Mouse (Mus musculus): ENCODE measurements around the gene Gm20661. TPM values are rescaled to one million over a fixed set of nuclear protein-coding genes. Genes with fewer than 3 reads are reported as not detected.

Gene Gm20661
- 1.1 and 1.4 TPM in 2 replicates for polyA plus RNA-seq (2015; fragmentation: Nextera tagmentation; extraction: Ambion mirVana)

DNA sequence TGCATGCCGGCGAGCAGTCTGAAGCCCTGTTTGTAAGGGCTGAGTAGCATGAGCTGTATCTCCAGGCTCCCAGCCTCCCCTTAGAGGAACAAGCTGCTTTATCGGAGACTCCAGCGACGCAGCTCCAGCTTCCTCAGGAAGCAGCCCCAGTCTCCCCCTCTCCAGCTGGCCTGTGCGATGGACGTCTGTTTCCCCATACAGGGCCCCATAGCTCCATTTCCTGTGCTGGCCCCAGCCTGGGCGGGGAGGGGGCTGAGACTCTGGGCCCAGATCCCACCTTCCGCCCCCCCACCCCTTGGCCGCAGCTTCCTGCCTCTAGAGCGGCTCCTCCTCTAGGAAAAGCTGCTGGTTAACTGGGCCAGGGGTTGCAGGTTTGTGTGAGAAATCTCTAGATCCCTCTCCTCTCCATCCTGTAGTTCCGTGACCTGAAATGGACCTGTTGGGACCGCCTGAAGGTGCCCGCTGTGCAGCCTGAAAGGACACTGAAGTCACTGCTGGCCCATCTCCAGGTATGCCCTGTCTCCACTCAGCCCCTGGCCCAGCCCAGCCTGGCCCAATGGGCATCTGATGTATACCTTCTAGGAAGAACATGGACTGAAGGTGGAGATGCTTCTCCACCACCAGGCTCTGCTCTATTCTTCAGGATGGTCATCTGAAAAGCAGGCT is at the start of gene Gm20661:
Gm20661 (plus strand) TSS at position 378 of the 666 bp plus-strand sequence.
- H3K4me3 ChIP-seq, result peak within 1 kb of the TSS; percentile 64
- peak within 1 kb of the TSS; percentile 46 for H3K9ac ChIP-seq

DNA sequence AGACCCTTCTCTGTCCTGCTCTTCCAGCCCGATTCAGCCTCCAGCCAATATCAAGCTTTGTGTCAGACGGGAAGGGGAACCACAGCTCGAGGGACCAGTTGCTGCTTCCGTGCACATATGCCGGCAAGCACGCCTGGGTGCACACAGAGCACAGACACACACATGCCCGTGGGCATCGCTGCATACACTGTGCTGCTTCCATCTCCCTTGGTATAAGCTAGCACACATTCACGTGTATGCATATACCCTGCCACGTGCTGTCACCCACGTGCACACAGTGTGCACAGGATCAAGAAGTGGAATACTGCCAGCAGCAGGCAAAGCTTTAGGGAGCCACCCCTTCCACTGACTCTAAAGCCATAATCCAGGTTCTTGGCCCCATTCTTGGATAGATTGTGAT is 48.7 kb upstream of the Gm20661 start:
- peaks cover 29% of the 10 kb centered on the region for H3K4me1 ChIP-seq (replicated peaks)
- no peak for ATAC-seq (ENCODE audit: low FRiP score)
- no peaks in the 10 kb centered on the region for H3K9me3 ChIP-seq
- H3K4me2 ChIP-seq, result no peak overlapping the region
- no peak overlapping the region for H3K4me3 ChIP-seq
- H3K36me3 ChIP-seq, result no peaks in the 10 kb centered on the region
- H3K27ac ChIP-seq, result no peak overlapping the region
- whole genome bisulfite sequencing, result 85% methylated on average over 11 of the region's 11 CpGs
- peaks cover 27% of the 10 kb centered on the region for H3K27me3 ChIP-seq
- no peak overlapping the region for H3K9ac ChIP-seq

More for the DNA sequence above, at the start of gene Gm20661:
- H3K9me3 ChIP-seq, result no peaks in the 10 kb centered on the region
- peak within 1 kb of the TSS; percentile 89 for H3K27ac ChIP-seq
- H3K27me3 ChIP-seq, result peaks cover 35% of the 10 kb centered on the region
- WGBS, result 59% methylated on average over 14 of the region's 14 CpGs
- ATAC-seq (ENCODE audit: low FRiP score), result no peak
- peaks cover 45% of the 10 kb centered on the region for H3K4me1 ChIP-seq (replicated peaks)
- H3K36me3 ChIP-seq, result no peaks in the 10 kb centered on the region
- peak within 1 kb of the TSS; percentile 87 for H3K4me2 ChIP-seq

DNA sequence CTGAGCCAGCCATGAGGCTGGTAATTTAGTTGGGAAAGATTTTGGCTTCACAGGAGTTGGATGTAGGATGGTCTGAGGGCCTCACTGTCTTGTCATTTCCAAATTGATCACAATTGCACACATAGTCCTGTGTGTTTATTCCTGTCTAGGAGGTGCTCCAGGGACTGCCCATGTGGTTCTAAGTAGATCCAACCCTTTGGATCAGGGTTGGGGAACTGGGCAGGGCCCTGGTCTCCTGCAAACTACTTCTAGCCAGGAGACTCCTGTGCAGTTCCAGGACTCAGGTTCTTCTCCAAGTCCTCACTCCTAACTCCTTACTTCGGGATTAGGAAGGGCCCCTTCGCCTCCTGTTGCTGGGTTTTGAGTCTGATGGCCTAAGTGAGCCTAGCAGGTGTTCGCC is 47.5 kb upstream of the Gm20661 start, which contains the start of gene Camkv:
Camkv (plus strand) TSS at position 301 of the 400 bp plus-strand sequence.
- no peak for ATAC-seq (ENCODE audit: low FRiP score)
- Histone ChIP-seq H3K27me3 (peaks cover 27% of the 10 kb centered on the region), H3K9me3 (no peaks in the 10 kb centered on the region), H3K4me2 (peak within 1 kb of the TSS; percentile 91), H3K4me3 (peak within 1 kb of the TSS; percentile 53), H3K27ac (no peak within 1 kb of the TSS), H3K4me1 (replicated peaks) (peaks cover 29% of the 10 kb centered on the region), H3K36me3 (no peaks in the 10 kb centered on the region), H3K9ac (peak within 1 kb of the TSS; percentile 72)
- 13% methylated on average over 3 of the region's 3 CpGs for WGBS

DNA sequence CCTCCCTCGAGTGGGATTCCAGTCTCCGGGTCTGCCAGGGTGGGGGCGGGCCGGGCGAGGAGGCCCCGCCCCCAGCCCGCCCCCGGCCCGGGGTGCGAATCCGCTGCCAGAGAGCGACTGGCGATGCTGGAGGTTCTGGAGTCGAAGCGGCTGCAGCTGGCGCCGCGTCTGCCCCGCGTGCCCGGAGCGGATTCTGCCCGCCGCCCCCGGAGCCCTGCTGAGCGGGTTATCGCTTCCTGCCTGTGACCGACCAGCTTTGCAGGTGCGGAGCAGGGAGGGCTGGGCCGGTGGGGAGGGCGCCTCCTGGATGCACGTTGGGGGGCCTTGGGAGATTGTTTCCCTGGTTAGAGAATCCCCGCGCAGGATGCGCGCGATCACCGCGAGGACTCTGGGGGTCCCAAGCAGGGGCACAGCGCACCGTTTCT is 47.1 kb upstream of the Gm20661 start:
- Histone ChIP-seq H3K27ac (no peak overlapping the region), H3K27me3 (peaks cover 27% of the 10 kb centered on the region), H3K4me2 (peak overlapping the region; percentile 91), H3K4me3 (peak overlapping the region; percentile 53), H3K9me3 (no peaks in the 10 kb centered on the region), H3K4me1 (replicated peaks) (peaks cover 29% of the 10 kb centered on the region), H3K9ac (peak overlapping the region; percentile 72), H3K36me3 (no peaks in the 10 kb centered on the region)
- peak; percentile 50 for ATAC-seq (ENCODE audit: low FRiP score)
- WGBS, result under 1% methylated on average over 40 of the region's 41 CpGs

DNA sequence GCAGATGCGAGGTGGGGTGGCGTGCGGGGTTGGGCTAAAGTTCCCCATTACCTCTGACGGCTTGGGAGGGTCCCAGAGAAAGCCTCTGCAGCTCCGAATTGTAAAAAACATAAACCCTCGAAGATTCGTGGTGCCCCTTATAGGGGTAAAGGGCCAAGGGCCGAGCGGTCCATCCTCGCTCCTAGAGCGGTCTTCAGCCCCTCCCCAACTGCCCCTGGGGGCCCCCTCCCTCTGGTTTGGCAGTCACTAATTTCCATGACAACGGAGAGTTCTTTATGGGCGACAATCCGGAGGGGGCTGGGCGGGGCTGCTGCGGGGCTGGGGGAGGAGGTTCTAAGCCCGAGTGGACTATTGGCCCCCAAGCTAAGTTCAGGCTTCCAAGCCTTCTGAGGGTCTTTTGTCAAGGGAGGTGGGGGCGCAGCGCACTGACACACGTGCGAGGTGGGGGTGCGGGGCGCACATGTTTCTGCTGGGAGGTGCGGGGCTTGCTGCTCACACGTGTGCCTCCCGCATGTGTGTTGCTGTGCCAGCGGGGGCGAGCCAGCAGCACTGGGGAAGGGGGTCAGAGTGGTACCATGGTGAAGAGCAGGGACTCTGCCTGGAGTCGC is 46.5 kb upstream of the Gm20661 start:
- Histone ChIP-seq H3K27me3 (peaks cover 27% of the 10 kb centered on the region), H3K9ac (peak overlapping the region; percentile 72), H3K4me3 (peak overlapping the region; percentile 53), H3K27ac (no peak overlapping the region), H3K4me1 (replicated peaks) (peaks cover 29% of the 10 kb centered on the region), H3K9me3 (no peaks in the 10 kb centered on the region), H3K36me3 (no peaks in the 10 kb centered on the region), H3K4me2 (peak overlapping the region; percentile 91)
- ATAC-seq (ENCODE audit: low FRiP score), result peak; percentile 62
- under 1% methylated on average over 29 of the region's 29 CpGs for WGBS

DNA sequence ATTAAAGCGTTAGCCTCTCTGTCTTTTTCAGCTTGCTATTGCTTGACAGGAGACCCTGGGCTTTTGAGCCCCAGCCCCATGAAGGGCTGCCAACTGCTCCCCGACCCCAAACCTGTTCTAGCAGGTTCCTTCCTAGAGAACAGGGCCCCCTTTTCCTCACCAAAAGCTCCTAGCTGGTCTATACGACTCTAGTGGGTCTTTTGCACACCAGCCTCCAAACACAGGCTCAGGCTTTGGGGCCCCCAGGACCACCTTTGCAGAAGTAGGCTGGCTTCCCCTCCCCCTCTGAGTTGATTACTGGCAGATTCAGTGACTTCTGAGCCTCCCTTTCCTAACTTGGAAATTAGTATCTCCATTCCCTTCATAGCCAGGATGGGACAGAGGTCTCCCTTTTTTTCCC is 46.0 kb upstream of the Gm20661 start:
- ATAC-seq (ENCODE audit: low FRiP score), result 0 out of 2 replicates have a peak, but pooled peaks have one; percentile 8
- WGBS, result 8% methylated on average over 3 of the region's 3 CpGs
- H3K9me3 ChIP-seq, result no peaks in the 10 kb centered on the region
- peaks cover 27% of the 10 kb centered on the region for H3K4me1 ChIP-seq (replicated peaks)
- peak overlapping the region; percentile 72 for H3K9ac ChIP-seq
- H3K4me3 ChIP-seq, result peak overlapping the region; percentile 53
- H3K4me2 ChIP-seq, result peak overlapping the region; percentile 91
- no peak overlapping the region for H3K27ac ChIP-seq
- peaks cover 27% of the 10 kb centered on the region for H3K27me3 ChIP-seq
- H3K36me3 ChIP-seq, result no peaks in the 10 kb centered on the region

DNA sequence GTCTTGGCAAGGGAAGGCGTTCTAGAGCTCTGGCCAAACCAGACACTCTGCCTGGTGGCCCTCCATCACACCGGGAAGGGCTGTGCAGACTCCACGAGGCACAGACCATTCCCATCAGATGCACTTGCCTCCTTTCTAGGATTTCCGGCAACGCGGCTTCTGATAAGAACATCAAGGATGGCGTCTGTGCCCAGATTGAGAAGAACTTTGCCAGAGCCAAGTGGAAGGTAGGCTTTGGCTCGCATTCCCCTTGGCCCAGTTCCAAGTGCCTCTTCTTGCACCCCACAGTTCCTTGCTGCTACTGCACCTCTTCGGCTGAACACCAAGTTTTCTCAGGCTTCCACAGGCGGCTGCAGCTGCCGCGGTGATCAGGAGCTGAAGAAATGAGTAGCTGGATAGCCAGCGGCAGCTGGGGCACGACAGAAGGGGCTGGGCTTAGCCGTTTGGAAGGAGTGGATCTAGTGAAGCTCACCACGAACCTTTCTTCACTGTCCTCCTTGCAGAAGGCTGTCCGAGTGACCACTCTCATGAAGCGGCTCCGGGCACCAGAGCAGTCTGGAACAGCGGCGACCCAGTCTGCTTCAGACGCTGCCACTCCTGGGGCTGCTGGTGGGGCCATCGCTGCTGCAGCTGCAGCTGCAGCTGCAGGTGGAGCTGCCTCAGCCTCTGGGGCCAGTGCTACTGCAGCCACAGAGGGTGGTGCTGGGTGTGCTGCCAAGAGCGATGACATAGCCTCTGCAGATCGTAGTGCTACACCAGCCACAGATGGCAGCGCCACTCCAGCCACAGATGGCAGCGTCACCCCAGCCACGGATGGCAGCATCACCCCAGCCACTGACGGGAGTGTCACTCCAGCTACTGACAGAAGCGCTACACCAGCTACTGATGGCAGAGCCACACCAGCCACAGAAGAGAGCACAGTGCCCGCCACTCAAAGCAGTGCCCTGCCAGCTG is 35.3 kb upstream of the Gm20661 start:
- no peak overlapping the region for H3K4me2 ChIP-seq
- 91% methylated on average over 31 of the region's 31 CpGs for WGBS
- H3K27me3 ChIP-seq, result no peaks in the 10 kb centered on the region
- H3K27ac ChIP-seq, result no peak overlapping the region
- H3K9ac ChIP-seq, result no peak overlapping the region
- no peak for ATAC-seq (ENCODE audit: low FRiP score)
- no peaks in the 10 kb centered on the region for H3K36me3 ChIP-seq
- peaks cover 16% of the 10 kb centered on the region for H3K4me1 ChIP-seq (replicated peaks)
- H3K4me3 ChIP-seq, result no peak overlapping the region
- no peaks in the 10 kb centered on the region for H3K9me3 ChIP-seq

DNA sequence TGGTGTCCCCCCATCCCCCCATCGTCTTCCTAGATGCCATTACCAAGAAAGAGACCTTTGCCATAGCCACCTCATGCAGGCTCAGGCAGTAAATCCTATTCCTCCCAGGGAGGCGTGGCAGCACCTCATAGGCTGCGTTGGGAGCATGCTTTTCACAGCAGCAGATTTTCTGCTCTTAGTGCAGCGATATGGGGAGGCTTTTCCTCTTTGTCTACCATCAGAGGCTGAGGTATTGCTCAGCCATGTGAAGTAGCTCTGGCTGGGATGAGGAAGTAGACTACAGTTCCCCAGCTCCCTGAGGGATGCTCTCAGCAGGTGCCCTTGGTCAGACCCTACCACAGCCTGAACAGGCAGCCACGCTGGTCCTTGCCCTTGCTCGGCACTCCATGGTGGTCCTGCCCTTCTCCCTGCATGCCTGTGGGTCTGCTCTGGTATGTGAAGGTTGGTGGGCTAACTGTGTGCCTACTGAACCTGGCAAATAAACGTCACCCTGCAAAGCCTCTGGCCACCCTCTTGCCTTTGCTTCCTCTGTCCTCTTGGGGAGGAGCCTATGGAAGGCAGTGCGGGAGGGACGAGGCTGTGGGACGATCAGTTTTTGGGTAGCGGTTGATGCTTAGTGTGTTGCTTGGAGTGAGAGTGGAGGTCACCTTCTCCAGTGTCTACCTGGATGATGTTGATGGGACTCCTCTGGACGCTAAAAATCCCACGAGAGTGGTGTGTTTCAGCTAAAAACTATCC is 33.5 kb upstream of the Gm20661 start:
- Histone ChIP-seq H3K27me3 (no peaks in the 10 kb centered on the region), H3K4me2 (no peak overlapping the region), H3K9me3 (no peaks in the 10 kb centered on the region), H3K4me3 (no peak overlapping the region), H3K36me3 (no peaks in the 10 kb centered on the region), H3K4me1 (replicated peaks) (peaks cover 16% of the 10 kb centered on the region), H3K9ac (no peak overlapping the region), H3K27ac (no peak overlapping the region)
- 86% methylated on average over 13 of the region's 13 CpGs for WGBS
- no peak for ATAC-seq (ENCODE audit: low FRiP score)

DNA sequence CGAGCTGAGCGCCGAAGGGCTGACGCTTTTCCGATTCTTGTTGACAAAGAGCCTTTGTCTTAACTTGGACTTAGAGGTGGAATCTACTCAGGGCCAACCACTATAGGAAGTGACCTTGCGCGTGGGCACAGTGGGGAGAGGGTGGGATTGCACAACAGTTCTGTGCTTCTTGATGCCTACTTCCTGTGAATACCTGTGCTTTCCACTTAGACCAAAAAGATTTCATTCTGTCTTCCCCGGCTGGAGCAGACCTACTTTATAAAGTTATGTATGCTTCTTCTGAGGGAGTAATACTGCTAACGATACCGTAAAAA is 33.0 kb upstream of the Gm20661 start, which contains the start of gene Traip:
Traip (plus strand) TSS at position 215 of the 314 bp plus-strand sequence.
- no peaks in the 10 kb centered on the region for H3K36me3 ChIP-seq
- H3K9ac ChIP-seq, result peak within 1 kb of the TSS; percentile 76
- WGBS, result 93% methylated on average over 10 of the region's 10 CpGs
- peak within 1 kb of the TSS; percentile 89 for H3K27ac ChIP-seq
- H3K27me3 ChIP-seq, result no peaks in the 10 kb centered on the region
- peaks cover 16% of the 10 kb centered on the region for H3K4me1 ChIP-seq (replicated peaks)
- peak within 1 kb of the TSS; percentile 60 for H3K4me3 ChIP-seq
- ATAC-seq (ENCODE audit: low FRiP score), result no peak
- H3K4me2 ChIP-seq, result peak within 1 kb of the TSS; percentile 78
- H3K9me3 ChIP-seq, result no peaks in the 10 kb centered on the region

DNA sequence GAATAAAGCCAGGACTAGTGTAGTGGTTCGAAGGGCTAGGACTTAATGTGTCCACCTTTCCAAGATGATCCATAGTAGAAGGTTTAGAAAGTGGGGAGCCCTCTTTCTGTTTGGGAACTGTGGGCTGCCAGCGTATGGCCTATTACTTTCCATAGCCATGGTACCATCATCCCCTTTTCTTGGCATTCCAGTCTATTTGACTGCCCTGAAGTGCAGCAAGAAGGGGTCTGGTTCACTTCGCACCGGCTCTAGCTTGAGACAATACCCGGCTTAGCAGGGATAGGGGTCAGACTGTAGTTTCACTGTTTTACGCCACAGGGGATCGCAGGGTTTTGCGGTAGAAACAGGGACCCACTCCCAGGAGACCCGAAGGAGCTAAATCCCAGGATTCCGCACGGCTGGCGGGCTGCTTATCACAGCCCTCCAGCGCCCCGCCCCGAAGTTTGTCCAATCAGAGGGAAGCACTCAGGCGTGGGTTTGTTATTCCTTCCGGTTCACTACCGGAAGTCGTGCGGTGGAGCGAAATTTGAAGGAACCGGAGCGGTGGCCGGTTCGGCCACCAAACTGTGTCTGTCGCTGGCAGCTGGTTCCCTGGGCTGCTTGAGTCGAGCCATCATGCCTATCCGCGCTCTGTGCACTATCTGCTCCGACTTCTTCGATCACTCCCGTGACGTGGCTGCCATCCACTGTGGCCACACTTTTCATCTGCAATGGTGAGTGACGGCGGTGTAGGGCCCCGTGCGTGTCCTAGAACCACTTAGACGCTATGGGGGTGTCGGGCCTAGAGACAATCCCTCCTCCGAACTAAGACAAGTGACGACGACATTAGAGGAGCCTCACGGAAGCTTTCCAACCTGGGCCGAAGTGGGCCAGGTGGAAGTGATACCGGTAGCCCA is 32.1 kb upstream of the Gm20661 start:
- Histone ChIP-seq H3K36me3 (no peaks in the 10 kb centered on the region), H3K27ac (peak overlapping the region; percentile 89), H3K4me1 (replicated peaks) (peaks cover 16% of the 10 kb centered on the region), H3K4me2 (peak overlapping the region; percentile 78), H3K4me3 (peak overlapping the region; percentile 60), H3K27me3 (no peaks in the 10 kb centered on the region), H3K9me3 (no peaks in the 10 kb centered on the region), H3K9ac (peak overlapping the region; percentile 76)
- WGBS, result 17% methylated on average over 45 of the region's 45 CpGs
- peak; percentile 96 for ATAC-seq (ENCODE audit: low FRiP score)
